Mouse (Mus musculus) T-helper 2 cell (primary cell): Measurements from ENCODE around the gene Nav2.

Experiments used
- in situ Hi-C: fragments of 300-600 bp; cut with MboI, MseI; formaldehyde crosslinking; loops from one replicate; pipeline ENCODE4 v1.15.1; 2025; ENCODE audit warnings: high pct_unique_total_duplicates

The Nav2 gene

GRCm38 (mm10) chr7:49436492-49436891 is 528.0 kb downstream of the Nav2 start:
- in situ Hi-C loops: no loop called here

- in situ Hi-C loops: no loop called here
Observed at GRCm38 (mm10) chr7:49437901-49438300, 529.4 kb downstream of the Nav2 start.

- in situ Hi-C loops: no loop called here
Observed at GRCm38 (mm10) chr7:49439136-49439535, 530.6 kb downstream of the Nav2 start.

- in situ Hi-C loops: no loop called here
Observed at GRCm38 (mm10) chr7:49440333-49440969, 531.9 kb downstream of the Nav2 start.

GRCm38 (mm10) chr7:49442174-49442573 is 533.7 kb downstream of the Nav2 start:
- in situ Hi-C loops: no loop called here

- in situ Hi-C loops: no loop called here
Observed at GRCm38 (mm10) chr7:49448580-49448979, 540.1 kb downstream of the Nav2 start.

- in situ Hi-C loops: no loop called here
Observed at GRCm38 (mm10) chr7:49450261-49451141, 542.0 kb downstream of the Nav2 start.

GRCm38 (mm10) chr7:49451240-49451639 is 542.7 kb downstream of the Nav2 start:
- in situ Hi-C loops: no loop called here

GRCm38 (mm10) chr7:49452274-49452673 is 543.8 kb downstream of the Nav2 start:
- in situ Hi-C loops: no loop called here

- in situ Hi-C loops: no loop called here
Observed at GRCm38 (mm10) chr7:49454601-49455000, 546.1 kb downstream of the Nav2 start.

- in situ Hi-C loops: no loop called here
Observed at GRCm38 (mm10) chr7:49456148-49456547, 547.6 kb downstream of the Nav2 start.

GRCm38 (mm10) chr7:49457398-49457797 is 548.9 kb downstream of the Nav2 start:
- in situ Hi-C loops: no loop called here

GRCm38 (mm10) chr7:49457890-49458289 is 549.4 kb downstream of the Nav2 start:
- in situ Hi-C loops: no loop called here

- in situ Hi-C loops: no loop called here
Observed at GRCm38 (mm10) chr7:49462328-49462811, 553.9 kb downstream of the Nav2 start.

GRCm38 (mm10) chr7:49467861-49468260 is 559.3 kb downstream of the Nav2 start:
- in situ Hi-C loops: no loop called here

GRCm38 (mm10) chr7:49468492-49469205 is 560.1 kb downstream of the Nav2 start:
- in situ Hi-C loops: no loop called here

- in situ Hi-C loops: no loop called here
Observed at GRCm38 (mm10) chr7:49471278-49471677, 562.8 kb downstream of the Nav2 start.

GRCm38 (mm10) chr7:49475282-49475681 is 566.8 kb downstream of the Nav2 start:
- in situ Hi-C loops: no loop called here

- in situ Hi-C loops: no loop called here
Observed at GRCm38 (mm10) chr7:49476163-49476562, 567.6 kb downstream of the Nav2 start.

- in situ Hi-C loops: no loop called here
Observed at GRCm38 (mm10) chr7:49476666-49477065, 568.1 kb downstream of the Nav2 start.

- in situ Hi-C loops: no loop called here
Observed at GRCm38 (mm10) chr7:49477076-49477975, 568.8 kb downstream of the Nav2 start.
